Mouse (Mus musculus): ENCODE results near the gene Tcea3. TPM values are rescaled to one million over a fixed set of nuclear protein-coding genes. Genes with fewer than 3 reads are reported as not detected.
A peak's percentile ranks its signal among the peaks of the same experiment; 100 is the strongest.

Gene Tcea3
- total RNA-seq (2015; ENCODE audit: low replicate concordance) = 1.3 and 2.5 TPM in 2 replicates
- not detected in 2 replicates for total RNA-seq (2017; ENCODE audit: low replicate concordance)

DNA sequence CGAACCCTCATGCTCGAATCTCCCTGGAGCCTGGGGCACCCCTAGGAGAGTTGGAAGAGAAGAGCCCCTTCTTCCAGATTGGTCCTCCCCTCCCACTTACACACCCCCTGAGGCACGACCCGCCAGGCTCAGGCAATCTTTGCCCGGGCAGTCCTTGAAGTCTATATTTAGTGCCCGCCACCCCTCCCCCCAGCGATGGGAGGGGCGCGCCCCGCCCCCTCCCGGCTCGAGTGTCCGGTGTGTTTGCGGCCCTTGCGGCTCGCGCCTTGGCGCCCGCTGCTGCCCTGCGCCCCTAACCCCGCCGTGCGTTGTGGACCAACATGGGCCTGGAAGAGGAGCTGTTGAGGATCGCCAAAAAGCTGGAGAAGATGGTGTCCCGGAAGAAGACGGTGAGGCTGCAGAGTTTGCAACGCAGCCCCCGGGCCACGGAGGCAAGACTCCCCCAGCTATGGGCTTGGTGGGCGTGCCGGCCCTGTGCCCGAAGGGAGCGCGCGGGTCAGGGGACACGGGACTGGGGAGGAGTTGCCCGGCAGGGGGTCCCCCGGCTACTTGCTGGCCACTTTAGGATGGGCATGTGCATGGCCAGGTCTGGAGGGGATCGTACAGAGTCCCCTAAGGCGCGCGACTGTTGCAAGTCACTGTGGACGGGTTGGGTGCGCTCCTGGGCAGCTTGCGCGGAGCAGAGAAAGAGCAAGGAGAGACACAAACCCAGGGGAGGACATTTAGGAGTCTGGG lies at the start of gene Tcea3:
Gene Tcea3, plus strand, starts transcription at position 1 of the 735 bp plus-strand sequence.
- no peak for ATAC-seq (replicated peaks; ENCODE audit: low FRiP score, poor library complexity, severe bottlenecking)

DNA sequence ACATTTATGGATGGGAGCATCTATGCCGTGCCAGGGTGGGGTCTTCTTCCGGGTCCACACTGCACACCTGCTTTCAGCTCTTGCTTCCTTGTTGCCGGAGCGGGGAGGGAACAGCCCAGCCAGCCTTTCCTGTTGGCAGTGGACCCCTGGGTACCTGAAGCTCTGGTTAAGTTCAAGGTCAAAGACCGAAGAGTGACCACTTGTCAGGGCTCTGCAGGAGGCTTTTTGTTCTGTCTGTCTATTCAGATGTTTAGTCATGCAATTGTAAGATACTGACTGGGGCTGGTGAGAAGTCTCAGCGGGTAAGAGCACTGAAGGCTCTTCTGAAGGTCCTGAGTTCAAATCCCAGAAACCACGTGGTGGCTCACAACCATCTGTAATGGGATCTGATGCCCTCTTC lies 48.7 kb upstream of the Tcea3 start:
- ATAC-seq (replicated peaks; ENCODE audit: low FRiP score, poor library complexity, severe bottlenecking) = no peak

DNA sequence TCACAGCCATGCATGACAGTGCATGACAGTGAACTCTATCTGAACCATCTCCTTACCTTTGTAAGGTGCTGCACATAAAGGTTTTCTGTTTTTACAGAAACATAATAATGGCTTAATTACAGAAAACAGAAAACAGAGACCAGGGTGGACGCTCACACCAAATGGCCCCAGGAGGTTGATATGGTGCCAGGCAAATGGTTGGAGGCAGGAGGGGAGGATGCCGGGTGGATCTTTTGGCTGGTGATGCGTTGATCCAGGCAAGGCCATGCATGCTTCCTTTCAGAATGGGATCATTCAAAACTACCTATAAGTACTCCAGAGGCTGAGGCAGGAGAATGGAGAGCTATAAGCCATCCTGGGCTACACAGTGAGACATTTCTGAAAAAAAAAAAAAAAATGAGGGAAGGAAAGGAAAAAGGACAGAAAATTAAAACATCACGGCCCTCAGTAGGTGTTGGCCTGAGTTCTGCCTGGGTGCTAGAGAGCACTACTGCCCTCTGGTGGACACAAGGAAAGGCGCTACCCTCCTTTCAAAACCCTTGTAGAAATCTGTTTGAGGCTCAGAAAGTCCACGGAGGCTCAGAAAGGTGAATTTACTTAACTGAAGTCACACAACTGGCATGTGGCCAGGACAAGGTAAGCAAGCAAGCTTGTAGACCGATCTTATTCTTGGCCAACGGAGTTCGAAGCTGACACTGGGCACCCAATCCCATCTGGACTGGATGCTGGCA lies 47.8 kb upstream of the Tcea3 start:
- peak; percentile 72 for ATAC-seq (replicated peaks; ENCODE audit: low FRiP score, poor library complexity, severe bottlenecking)

DNA sequence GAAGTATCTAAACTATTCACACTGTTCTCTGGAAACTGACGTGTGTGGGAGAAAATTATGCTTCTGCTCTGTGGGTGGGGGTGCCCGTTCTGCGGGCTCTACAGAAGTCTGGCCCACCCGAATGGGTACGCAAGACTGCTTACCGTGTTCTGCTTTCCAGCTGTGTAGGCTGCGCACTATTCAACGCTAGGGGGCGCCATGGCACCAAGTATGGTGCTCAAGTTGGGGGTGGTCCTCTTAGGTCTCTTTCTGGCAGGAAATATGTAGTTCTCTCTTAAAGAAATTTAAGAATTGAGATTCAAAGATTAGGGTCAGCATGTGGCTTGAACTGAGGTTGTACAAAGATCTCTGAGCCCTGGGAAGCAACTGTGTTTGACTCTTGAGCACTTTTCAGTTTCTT lies 45.0 kb upstream of the Tcea3 start:
- no peak for ATAC-seq (replicated peaks; ENCODE audit: low FRiP score, poor library complexity, severe bottlenecking)

DNA sequence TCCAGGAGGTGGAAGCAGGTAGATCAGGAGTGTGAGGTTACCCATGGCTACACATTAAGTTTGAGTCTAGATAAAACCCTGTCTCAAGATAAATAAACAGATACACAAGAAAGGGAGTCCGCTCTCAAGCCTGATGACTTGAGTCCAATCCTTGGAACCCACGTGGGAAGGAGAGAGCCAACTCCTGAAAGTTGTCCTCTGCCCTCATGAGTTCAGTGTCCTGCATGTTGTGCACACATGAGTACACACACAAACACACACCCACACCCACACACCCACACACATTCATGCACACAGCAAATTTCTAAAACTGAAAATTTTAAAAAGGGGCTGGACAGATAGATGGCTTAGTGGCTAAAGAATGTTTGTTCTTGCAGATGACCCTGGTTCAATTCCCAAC lies 42.8 kb upstream of the Tcea3 start:
- ATAC-seq (replicated peaks; ENCODE audit: low FRiP score, poor library complexity, severe bottlenecking) = no peak

DNA sequence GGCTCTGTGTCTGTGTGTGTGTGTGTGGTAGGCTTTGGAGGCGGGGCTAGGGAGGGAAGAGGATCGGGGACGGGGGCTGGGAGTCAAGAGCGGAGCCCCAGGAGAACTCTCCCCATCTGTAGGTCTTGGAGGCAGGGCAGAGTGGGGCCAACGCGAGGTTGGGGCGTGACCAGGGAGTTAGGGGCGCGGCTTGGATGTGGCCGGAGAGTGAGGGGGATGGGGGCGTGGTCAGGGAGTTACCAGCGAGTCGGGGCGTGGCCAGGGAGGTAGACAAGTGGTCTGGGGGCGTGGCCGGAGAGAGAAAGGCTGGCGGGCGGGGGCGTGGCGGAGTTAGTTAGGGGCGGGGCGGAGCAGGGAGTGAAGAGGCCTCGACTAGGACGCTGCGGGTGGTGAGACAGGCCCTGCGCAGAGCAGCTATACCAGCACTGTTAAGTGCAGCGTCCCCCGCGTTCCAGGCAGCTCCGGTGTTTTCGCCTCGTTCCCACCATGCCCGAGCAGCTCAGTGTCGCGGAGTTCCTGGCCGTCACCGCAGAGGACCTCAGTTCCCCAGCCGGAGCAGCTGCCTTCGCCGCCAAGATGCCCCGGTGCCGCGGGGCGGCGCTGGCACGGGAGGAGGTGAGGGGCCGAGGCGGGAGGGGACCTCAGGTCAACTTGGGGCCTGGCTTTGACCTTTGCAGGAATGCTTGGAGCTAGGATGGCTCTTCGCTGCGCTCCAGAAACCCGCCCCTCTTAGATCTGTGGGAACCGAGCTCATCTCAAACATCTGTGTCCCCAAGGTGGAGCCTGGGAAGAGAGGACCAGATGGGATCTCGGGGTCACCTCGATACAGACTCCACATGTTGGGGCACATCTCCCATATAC lies 41.3 kb upstream of the Tcea3 start, which contains the start of gene Asap3:
Gene Asap3, plus strand, starts transcription at position 333 of the 861 bp plus-strand sequence.
- peak; percentile 87 for ATAC-seq (replicated peaks; ENCODE audit: low FRiP score, poor library complexity, severe bottlenecking)

DNA sequence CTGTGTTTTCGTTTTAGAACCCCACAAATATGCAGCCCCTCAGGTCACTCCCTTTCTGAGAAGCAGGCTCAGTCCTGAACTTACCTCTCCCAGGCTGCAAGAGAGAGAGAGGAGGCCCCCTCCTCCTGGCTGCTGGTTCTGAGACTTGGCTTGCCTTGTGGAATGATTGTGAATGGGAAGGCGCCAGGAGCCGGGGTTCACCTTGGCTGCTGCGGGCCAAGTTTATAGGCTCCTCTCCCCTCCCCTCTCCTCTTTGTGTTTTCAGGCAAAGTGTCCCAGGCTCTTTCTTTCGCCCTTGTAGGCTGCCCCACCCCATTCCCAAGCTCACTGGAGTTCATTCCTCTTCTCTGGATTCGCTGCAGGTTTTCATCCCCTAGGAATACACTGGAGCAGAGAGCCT lies 40.6 kb upstream of the Tcea3 start:
- no peak for ATAC-seq (replicated peaks; ENCODE audit: low FRiP score, poor library complexity, severe bottlenecking)

DNA sequence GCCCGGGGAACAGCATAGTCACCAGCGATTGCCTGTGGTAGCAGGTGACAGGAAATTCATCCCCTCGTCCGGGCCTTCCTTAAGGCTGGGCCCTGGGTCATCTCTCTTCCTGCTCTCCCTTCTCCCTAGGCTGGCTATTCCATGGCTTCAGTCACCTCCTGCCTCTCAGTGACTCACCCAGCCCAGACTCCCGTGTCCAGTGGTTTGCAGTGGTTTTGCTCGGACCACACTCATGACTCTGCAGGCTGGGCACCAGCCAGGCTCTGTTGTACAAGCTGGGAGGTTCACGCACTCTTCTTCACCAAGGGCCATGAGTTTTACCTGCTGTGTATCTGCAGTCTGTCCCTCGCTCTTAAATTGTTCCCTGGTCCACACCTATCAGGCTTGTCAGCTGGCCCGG lies 36.6 kb upstream of the Tcea3 start:
- no peak for ATAC-seq (replicated peaks; ENCODE audit: low FRiP score, poor library complexity, severe bottlenecking)

DNA sequence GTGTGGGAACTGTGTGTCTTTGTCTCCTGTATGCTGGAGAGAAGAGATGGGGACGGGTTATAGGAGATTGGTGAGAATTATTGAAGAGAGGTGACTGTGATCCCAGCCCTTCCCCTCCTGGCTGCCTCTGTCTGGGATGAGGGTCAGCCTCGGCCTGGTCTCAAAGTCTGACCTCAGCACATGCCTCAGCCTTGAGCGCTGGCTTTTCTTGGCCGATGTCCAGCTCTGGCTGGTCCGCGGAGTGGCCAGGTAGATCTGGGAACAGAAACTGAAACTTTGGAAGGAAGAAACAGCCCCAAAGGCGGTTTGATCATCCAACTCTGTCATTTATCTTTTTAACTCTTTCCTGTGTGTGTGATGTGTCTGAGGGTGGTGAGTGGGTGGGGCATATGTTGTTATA lies 33.9 kb upstream of the Tcea3 start:
- ATAC-seq (replicated peaks; ENCODE audit: low FRiP score, poor library complexity, severe bottlenecking) = no peak

DNA sequence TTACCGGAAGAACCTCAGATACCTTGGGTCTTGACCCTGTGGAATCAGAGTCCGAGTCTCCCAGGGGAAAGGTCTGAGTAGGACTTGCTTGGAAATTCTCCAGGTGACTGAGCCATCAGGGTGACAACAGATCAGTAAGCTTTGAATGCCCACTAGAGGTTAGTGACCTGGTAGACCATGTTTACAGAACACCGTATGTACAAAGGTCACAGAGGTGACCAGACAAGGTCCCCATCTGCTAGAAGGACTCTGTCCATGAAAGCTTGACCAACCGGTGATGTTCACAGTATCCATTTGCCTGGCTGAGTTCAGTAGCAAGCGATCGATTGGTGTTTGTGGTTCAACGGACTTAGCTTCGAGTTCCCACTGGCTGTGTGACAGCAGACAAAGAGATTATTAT lies 32.7 kb upstream of the Tcea3 start:
- ATAC-seq (replicated peaks; ENCODE audit: low FRiP score, poor library complexity, severe bottlenecking) = no peak

DNA sequence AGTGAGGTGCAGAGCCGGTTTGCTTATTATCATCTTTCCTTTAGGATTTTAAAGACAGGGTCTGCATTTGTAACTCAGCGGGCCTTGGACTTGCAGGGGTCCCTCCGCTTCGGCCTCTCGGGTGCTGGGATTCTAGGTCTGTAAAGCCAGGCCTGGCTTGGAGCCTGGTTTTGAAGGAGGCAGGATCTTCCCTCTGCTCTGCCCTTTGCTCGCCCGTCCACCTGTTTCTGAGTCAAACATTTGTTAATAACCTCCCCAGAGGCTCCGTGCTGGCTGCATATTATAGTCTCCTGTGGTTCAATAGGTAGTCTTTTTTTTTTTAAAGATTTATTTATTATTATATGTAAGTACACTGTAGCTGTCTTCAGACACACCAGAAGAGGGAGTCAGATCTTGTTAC lies 32.0 kb upstream of the Tcea3 start:
- ATAC-seq (replicated peaks; ENCODE audit: low FRiP score, poor library complexity, severe bottlenecking) = no peak

DNA sequence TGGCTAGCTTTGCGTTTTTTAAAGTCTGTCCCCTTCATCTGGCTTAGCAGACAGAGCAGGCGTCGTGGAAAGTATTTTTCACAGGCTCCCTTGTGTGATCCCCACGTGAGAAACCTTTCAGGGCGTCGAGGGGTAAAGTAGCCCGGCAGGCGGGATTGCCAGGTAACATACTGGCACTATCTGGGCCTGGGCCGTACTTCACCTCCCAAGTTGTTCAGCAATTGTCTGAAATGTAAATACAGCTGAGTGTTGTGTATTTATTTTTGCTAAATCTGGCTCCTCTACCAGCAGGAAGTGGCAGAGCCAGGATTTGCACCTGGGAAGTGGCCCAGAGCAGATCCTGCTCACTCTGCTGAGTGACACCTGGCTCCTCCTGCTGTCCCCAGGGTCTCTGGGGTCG lies 30.5 kb upstream of the Tcea3 start:
- no peak for ATAC-seq (replicated peaks; ENCODE audit: low FRiP score, poor library complexity, severe bottlenecking)

DNA sequence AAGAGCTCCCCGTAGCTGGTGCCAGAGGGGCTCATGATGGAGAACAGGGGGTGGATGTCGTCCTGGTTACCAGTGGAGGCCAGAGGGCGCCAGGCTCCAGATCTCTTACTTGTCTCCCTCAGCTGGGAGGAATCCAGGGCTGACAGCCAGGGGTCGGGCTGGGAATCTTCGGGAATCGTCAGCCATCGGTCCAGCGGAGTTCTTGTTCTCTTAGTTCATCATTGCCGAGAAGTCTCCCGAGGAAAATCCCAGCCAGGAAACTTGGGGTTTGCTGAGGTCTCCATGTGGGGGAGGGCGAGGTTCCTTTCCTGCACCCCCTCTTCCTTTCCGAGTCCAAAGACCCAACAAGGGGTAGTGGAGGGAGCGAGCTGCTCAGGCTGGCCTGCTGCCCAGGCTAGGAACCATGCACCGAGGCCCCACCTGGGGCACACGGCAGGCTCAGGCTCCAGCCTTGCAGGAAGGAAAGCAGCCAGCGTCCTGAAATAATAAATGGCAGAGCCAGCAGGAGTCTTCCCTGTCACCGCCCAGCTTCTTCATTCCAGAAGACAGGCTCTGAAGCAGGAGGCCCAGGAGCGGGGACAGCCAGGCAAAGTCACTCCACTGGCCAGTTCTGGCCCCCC lies 28.8 kb upstream of the Tcea3 start:
- ATAC-seq (replicated peaks; ENCODE audit: low FRiP score, poor library complexity, severe bottlenecking) = no peak

DNA sequence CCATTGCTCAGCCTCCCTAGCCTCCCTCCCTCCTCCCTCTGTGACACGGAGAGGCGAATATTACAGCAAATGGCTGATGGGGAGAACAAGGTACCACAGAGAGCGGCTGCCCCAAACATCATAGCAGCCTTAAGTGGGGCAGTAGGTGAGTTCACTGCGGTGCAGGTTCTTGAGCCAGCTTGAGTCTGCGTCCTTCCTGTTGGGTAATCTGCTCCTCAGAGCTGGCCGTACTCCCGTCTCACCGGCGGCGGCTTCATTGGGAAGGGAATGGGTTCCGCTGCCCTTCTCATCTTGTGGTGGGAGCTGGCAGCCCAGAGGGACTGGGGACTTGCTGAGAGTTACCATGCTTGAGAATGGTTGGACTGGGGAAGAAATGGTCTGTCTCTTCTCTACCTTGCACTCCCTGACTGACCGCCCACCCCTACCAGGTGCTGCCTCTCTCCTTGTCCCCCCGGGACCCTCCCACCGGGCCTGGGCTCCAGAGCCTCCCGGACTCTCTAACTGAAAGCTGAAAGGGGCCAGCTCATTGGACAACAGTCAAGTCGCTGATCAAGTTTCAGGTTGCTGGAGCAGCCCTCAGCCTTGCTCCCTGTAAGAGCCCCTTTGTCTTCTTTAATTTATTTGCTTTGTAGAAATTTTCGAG lies 27.3 kb upstream of the Tcea3 start:
- ATAC-seq (replicated peaks; ENCODE audit: low FRiP score, poor library complexity, severe bottlenecking) = no peak

DNA sequence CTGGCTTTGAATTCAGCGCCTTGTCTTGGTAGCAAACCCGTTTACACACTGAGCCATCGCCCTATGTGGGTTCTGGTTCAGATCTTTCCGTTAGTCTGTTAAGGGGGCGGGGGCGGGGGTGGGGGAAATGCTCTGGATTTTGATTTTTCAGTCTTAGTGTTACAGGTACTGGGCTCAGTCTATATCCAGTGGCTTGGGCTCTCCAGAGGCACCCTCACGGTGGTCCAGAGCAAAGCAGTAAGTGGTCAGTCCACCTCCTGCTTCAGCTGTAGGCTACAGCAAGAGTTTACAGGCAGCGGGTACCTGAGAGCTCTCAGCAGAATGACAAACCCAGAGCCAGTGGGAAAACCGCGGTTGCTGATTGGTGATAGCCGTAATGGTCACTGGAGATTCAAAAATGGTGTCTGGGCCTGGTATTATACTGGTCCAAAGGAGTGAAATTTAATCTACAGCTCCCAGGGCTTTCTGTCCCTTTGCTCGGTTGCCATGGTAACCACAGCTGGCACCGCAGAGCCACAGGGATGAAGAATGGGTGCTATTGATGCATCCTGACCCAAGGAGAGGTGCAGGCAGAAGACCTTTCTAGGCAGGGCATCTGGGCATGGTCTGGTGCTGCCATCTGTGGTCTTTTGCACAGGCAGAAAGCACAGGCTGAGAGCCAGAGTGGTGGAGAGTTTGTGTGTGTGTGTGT lies 23.8 kb upstream of the Tcea3 start:
- ATAC-seq (replicated peaks; ENCODE audit: low FRiP score, poor library complexity, severe bottlenecking) = no peak

DNA sequence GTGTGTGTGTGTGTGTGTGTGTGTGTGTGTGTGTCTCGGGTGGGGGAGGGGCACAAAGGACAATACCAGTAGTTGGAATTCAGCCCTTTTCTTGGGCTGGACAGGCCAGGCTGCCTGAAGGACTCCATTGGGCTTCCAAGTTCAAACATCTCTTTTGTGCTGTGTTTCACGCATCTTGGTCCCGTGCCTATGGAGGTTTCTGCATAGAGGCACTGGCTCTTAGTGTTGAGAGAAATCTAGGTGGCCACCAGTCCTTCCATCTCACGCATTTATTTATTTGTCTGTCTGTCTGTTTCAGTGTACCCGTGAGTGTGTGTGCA lies 23.3 kb upstream of the Tcea3 start:
- no peak for ATAC-seq (replicated peaks; ENCODE audit: low FRiP score, poor library complexity, severe bottlenecking)

DNA sequence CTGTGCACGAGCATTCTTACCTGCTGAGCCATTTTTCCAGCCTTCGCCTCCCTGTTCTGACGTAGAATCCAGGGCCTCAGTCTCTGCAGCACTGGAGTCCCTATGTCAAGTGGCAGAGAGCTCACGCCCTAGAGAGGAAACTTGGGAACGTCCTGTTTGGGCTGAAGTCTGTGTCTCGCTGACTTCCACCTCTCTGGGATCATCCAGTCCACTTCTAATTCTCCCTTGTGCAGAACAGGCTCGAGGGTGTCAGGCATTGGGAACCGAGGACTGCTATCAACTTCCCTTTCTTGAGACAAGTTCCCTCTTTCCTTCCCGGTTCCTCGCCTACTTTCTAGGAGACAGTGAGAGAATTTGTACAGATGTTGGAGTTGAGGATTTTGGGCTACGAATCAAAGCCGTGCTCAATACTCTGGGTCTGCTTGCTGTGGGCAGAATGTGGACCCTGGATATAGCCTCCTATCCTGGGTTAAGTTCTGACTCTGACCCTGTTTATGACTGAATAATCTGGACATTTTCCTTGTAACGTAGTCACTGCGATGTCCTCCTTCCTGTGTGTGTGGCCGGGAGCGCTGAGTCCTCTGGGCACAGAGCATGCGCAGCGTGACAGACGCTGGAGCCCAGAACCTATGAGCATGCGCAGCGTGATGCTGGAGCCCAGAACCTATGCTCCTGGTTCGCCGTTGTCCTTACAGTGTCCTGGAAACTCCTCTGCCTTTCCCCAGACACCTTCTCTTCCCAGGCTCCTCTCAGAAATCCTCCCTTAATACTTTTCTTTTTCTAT lies 22.7 kb upstream of the Tcea3 start:
- ATAC-seq (replicated peaks; ENCODE audit: low FRiP score, poor library complexity, severe bottlenecking) = no peak

DNA sequence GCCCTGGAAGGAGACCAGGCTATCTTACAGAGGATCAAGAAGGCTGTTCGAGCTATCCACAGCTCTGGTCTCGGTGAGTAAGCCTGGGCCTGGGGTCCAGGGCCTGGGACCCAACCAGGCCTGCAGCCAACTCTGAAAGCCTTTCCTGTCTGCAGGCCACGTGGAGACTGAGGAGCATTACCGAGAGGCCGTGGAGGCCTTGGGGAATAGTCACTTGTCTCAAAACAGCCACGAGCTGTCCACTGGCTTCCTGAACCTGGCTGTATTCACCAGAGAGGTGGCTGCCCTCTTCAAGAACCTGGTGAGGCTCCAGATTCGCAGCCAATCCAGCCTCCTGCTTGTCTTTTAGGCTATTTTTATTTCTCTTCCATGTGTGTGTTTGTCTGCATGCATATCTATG lies 20.1 kb upstream of the Tcea3 start:
- ATAC-seq (replicated peaks; ENCODE audit: low FRiP score, poor library complexity, severe bottlenecking) = no peak

Data from erythroid progenitor cell, adult 5-6 weeks (primary cell).